Mouse (Mus musculus) embryonic fibroblast, embryonic 13.5 days (primary cell): ENCODE data around the gene Wdr77. TPM values are rescaled to one million over a fixed set of nuclear protein-coding genes. Genes with fewer than 3 reads are reported as not detected.
"Not testable (repeated sequence)": the region's sequence is repeated elsewhere in the genome, so short reads cannot be mapped to it uniquely, and the experiment has no call there.

ENCODE experiments used
- H3K27ac ChIP-seq: 2 replicates; pipeline ENCODE4 v1.5.1; 2012; ENCODE audit warnings: low read length, control low read depth, inconsistent platforms; ENCODE audit not compliant: insufficient read depth
- H3K4me1 ChIP-seq: 2 replicates; pipeline ENCODE4 v1.6.1; 2011; ENCODE audit warnings: low read length; ENCODE audit not compliant: control insufficient read depth, insufficient read depth
- H3K4me3 ChIP-seq: 2 replicates; pipeline ENCODE4 v1.5.1; 2011; ENCODE audit warnings: mild to moderate bottlenecking, control low read depth, low read length; ENCODE audit not compliant: insufficient read depth
- CTCF ChIP-seq: IDR thresholded peaks from 2 replicates; pipeline ENCODE4 v1.5.1; 2011; ENCODE audit warnings: mild to moderate bottlenecking, control low read depth, low read length, moderate library complexity, borderline replicate concordance; ENCODE audit not compliant: insufficient read depth
- POLR2A ChIP-seq: IDR thresholded peaks from 2 replicates; pipeline ENCODE4 v1.6.1; 2011; ENCODE audit warnings: low read depth, mild to moderate bottlenecking, control low read depth, low read length, moderate library complexity
- polyA plus RNA-seq: library from polyadenylated mRNA; stranded (reverse); fragments of >200 nt; gene quantifications from 2 replicates; pipeline ENCODE4 v1.2.4, GENCODE M21; 2011; ENCODE audit warnings: low read depth; ENCODE audit not compliant: missing spikeins, insufficient read length

The Wdr77 gene
- polyA plus RNA-seq, 1 experiment: 63.9 TPM

GRCm38 (mm10) chr3:105994730-105995129 lies 35.6 kb downstream of the Wdr77 start:
- no peak for TF ChIP-seq POLR2A
- TF ChIP-seq CTCF: no peak
- Histone ChIP-seq H3K4me1 (no peaks in the 10 kb centered on the region), H3K4me3 (no peak overlapping the region), H3K27ac (no peak overlapping the region)

- Histone ChIP-seq H3K4me3 (no peak overlapping the region), H3K4me1 (no peaks in the 10 kb centered on the region), H3K27ac (no peak overlapping the region)
- TF ChIP-seq POLR2A (no peak), CTCF (no peak)
These were observed 41.7 kb downstream of the Wdr77 start for GRCm38 (mm10) chr3:106000707-106001375.

GRCm38 (mm10) chr3:106001416-106002370 lies 42.5 kb downstream of the Wdr77 start:
- no peak overlapping the region for H3K27ac ChIP-seq
- no peak for TF ChIP-seq POLR2A
- TF ChIP-seq CTCF: no peak
- H3K4me1 ChIP-seq: no peaks in the 10 kb centered on the region
- no peak overlapping the region for H3K4me3 ChIP-seq

GRCm38 (mm10) chr3:106003360-106003759 lies 44.2 kb downstream of the Wdr77 start:
- H3K4me3 ChIP-seq, H3K4me1 ChIP-seq: not testable (repeated sequence)

GRCm38 (mm10) chr3:106014546-106014945 lies 55.4 kb downstream of the Wdr77 start, which contains the start of gene Pifo:
Pifo (minus strand) TSS chr3:106014646.
- no peak for TF ChIP-seq CTCF
- TF ChIP-seq POLR2A: no peak
- Histone ChIP-seq H3K4me3 (no peak within 1 kb of the TSS), H3K27ac (no peak within 1 kb of the TSS), H3K4me1 (no peaks in the 10 kb centered on the region)

More at GRCm38 (mm10) chr3:106003360-106003759, 44.2 kb downstream of the Wdr77 start:
- not testable (repeated sequence) for H3K27ac ChIP-seq

Other genes starting within 250 kb of the Wdr77 start
- gene Rap1a, start 158.0 kb upstream of the Wdr77 start, polyA plus RNA-seq: 132 and 150 TPM in 2 replicates
- not detected in 2 replicates for gene Adora3, start 88.5 kb upstream of the Wdr77 start, polyA plus RNA-seq
- gene Tmigd3, start 88.5 kb upstream of the Wdr77 start, polyA plus RNA-seq: not detected in 2 replicates
- not detected in 2 replicates for gene I830077J02Rik, start 26.7 kb upstream of the Wdr77 start, polyA plus RNA-seq
- gene Atp5f1, start 730 bp downstream of the Wdr77 start, polyA plus RNA-seq: 415 and 483 TPM in 2 replicates
- 0.76 and 1.8 TPM in 2 replicates for gene Ovgp1, start 14.3 kb downstream of the Wdr77 start, polyA plus RNA-seq
- gene Pifo, start 55.3 kb downstream of the Wdr77 start, polyA plus RNA-seq: not detected in 2 replicates
- gene Chil5, start 73.4 kb downstream of the Wdr77 start, polyA plus RNA-seq: not detected in 2 replicates
- not detected in 2 replicates for gene Chia1, start 153.9 kb downstream of the Wdr77 start, polyA plus RNA-seq
- gene Chil3, start 208.2 kb downstream of the Wdr77 start, polyA plus RNA-seq: not detected in 2 replicates